Mouse (Mus musculus) E14TG2a.4 (cell line): Measurements from ENCODE around the gene Cryl1.

Experiments used
- H3K27me3 ChIP-seq: 2 replicates; pipeline ENCODE4 v1.6.1; 2014; ENCODE audit warnings: low read length, control low read depth; ENCODE audit not compliant: insufficient read depth
- H3K36me3 ChIP-seq: 2 replicates; pipeline ENCODE4 v1.6.1; 2014; ENCODE audit warnings: low read length, control low read depth; ENCODE audit not compliant: insufficient read depth
- H3K4me1 ChIP-seq: replicated peaks from 2 replicates; pipeline ENCODE4 v1.6.1; 2014; ENCODE audit warnings: low read depth, low read length, control low read depth
- H3K4me3 ChIP-seq: replicated peaks from 2 replicates; pipeline ENCODE4 v1.5.1; 2014; ENCODE audit warnings: mild to moderate bottlenecking, low read length
- H3K9me3 ChIP-seq: 2 replicates; pipeline ENCODE4 v1.6.1; 2014; ENCODE audit warnings: low read length, control low read depth
- CTCF ChIP-seq: conservative IDR thresholded peaks from 2 replicates; pipeline ENCODE4 v1.5.1; 2014; ENCODE audit warnings: low read length
- NANOG ChIP-seq: IDR thresholded peaks from 2 replicates; pipeline ENCODE4 v1.6.1; 2014; ENCODE audit warnings: borderline replicate concordance, low read length, mixed read lengths
- POU5F1 ChIP-seq: IDR thresholded peaks from 2 replicates; pipeline ENCODE4 v1.6.1; 2014; ENCODE audit warnings: low read length, borderline replicate concordance

Gene Cryl1

DNA sequence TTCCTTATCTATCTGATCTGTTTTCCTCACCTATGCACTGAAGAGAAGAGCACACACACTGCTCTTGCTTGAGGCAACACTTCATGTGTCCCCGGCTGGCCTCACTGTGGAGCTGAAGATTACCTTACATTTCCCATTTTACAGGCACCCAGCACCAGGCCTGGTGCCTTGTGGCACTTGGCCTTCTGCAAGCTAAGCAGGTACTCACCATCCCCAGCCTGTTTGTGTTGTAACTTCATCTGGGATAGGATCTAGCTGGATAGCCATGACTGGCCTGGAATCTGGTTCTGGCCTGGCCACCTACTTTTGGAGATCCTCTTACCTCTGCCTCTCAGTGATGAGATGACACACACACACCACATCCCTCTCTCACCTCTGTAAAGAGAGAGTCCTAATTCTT lies 79.5 kb downstream of the Cryl1 start:
- no peak overlapping the region for H3K4me3 ChIP-seq
- no peak for TF ChIP-seq CTCF
- no peak for TF ChIP-seq POU5F1
- TF ChIP-seq NANOG, result no peak
- H3K9me3 ChIP-seq, result no peaks in the 10 kb centered on the region
- H3K36me3 ChIP-seq, result no peaks in the 10 kb centered on the region
- H3K4me1 ChIP-seq, result peaks cover 23% of the 10 kb centered on the region
- H3K27me3 ChIP-seq, result no peaks in the 10 kb centered on the region; the same call in 1 of the 2 replicates

DNA sequence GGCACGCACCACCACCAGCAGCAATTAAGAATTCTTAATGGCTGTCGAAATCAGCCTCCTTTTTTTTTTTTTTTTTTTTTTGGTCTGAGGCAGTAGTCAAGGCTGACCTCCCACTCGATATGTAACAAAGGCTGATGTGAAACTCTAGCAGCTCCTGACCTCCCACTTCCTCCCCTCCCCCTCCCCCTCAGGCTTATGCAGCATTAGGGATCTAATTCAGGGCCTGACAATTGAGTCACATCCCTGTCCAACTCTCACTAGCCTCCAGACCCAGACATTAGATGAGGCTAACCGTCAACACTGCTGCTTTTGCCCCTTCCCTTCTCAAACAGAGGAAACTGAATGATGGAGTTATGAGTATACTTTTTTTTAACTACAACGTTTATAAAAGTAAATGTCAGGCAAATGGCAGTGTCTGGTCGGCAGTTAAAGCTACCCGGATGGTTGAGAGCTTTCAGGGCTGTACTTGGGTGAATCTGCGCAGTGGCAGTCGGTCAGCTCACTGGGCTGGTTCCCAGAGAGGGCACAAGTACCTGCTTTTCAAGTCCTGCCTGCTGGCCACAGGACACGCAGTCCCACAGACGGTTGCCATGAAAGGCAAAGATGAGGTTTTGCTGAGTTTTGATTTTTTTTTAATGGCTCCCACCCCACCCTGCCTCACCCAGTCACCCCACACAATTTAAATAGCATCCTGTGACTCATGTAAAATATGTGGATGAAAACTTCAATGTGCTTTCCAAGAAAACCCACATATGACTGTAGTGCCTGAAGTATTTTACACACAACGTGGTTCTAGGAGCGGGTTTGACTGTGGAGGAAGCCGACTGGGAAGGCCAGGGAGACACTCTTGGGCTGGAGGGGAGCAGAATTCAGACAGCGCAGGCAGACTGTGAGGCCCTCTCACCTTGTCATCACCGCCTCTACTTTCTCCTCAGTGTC lies 81.4 kb downstream of the Cryl1 start:
- no peaks in the 10 kb centered on the region; the same call in 1 of the 2 replicates for H3K27me3 ChIP-seq
- no peak for TF ChIP-seq POU5F1
- no peak for TF ChIP-seq NANOG
- no peak for TF ChIP-seq CTCF
- H3K4me1 ChIP-seq, result peaks cover 23% of the 10 kb centered on the region
- H3K4me3 ChIP-seq, result no peak overlapping the region
- H3K36me3 ChIP-seq, result no peaks in the 10 kb centered on the region
- no peaks in the 10 kb centered on the region for H3K9me3 ChIP-seq

GRCm38 (mm10) chr14:57315976-57316375 lies 82.4 kb downstream of the Cryl1 start:
- H3K9me3 ChIP-seq, result no peaks in the 10 kb centered on the region
- no peaks in the 10 kb centered on the region for H3K36me3 ChIP-seq
- no peak for TF ChIP-seq POU5F1
- TF ChIP-seq NANOG, result no peak
- no peak for TF ChIP-seq CTCF
- peaks cover 23% of the 10 kb centered on the region for H3K4me1 ChIP-seq
- no peak overlapping the region for H3K4me3 ChIP-seq
- H3K27me3 ChIP-seq, result no peaks in the 10 kb centered on the region; the same call in 1 of the 2 replicates

- Histone ChIP-seq H3K9me3 (no peaks in the 10 kb centered on the region), H3K36me3 (no peaks in the 10 kb centered on the region), H3K4me1 (peaks cover 23% of the 10 kb centered on the region), H3K27me3 (no peaks in the 10 kb centered on the region; the same call in 1 of the 2 replicates), H3K4me3 (no peak overlapping the region)
- no peak for TF ChIP-seq CTCF
- no peak for TF ChIP-seq POU5F1
- TF ChIP-seq NANOG, result no peak
These were observed 82.8 kb downstream of the Cryl1 start for GRCm38 (mm10) chr14:57315551-57315950.

DNA sequence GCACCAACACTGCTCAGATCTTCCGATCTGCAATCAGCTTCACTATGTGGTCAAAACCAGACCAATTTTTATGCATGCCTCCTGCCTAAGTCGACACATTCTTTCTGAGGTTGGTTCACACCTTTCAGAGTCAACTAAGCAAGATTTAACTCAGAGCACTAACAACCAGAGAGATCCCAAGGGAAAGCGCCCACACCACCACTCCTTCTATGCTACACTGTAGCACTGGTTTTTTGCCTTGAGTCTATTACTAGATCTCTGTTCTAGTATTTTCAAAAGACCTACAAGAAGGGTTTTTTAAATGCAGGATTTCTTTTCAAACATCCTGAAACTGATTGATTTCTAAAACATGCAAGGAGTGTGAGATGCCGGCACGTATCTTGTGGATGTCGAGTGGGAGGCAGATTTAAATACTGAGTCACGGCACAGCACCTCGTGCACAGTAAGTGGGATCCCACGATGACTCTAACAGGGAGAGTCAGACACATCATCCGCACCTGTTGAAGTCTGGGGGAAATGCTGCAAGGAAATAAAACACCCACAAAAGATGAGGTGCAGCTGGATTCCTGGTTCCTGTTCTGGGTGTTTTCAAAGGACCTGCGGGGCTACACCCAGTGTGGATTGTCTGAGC lies 96.6 kb downstream of the Cryl1 start:
- no peaks in the 10 kb centered on the region; the same call in 1 of the 2 replicates for H3K27me3 ChIP-seq
- H3K4me1 ChIP-seq, result no peaks in the 10 kb centered on the region; the same call in 1 of the 2 replicates
- H3K9me3 ChIP-seq, result no peaks in the 10 kb centered on the region
- TF ChIP-seq CTCF (no peak), NANOG (no peak), POU5F1 (no peak)
- no peaks in the 10 kb centered on the region for H3K36me3 ChIP-seq
- H3K4me3 ChIP-seq, result no peak overlapping the region

DNA sequence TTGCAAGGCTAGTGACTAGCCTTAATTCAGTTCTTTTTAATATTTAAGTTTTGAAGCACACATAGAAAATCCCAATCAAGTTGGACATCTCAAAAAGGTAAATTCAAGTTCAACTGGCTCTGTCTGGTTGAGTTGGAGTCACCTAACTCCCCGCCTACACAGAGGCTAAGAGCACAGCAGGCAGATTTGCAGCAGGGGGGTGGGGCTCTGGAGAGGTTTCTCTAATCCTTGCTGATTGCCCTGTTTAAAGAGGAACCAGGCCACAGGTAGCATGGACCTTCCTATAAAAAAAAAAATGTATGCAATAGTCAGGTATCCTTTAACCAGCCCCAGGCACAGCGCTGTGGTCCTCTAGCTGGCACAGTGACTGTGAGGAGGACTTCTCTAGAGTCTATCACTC lies 97.8 kb downstream of the Cryl1 start:
- H3K4me3 ChIP-seq, result no peak overlapping the region
- TF ChIP-seq NANOG (no peak), POU5F1 (no peak), CTCF (no peak)

GRCm38 (mm10) chr14:57297672-57298071 lies 100.7 kb downstream of the Cryl1 start:
- H3K9me3 ChIP-seq, result no peaks in the 10 kb centered on the region
- no peak overlapping the region for H3K4me3 ChIP-seq
- H3K4me1 ChIP-seq, result peaks cover 3% of the 10 kb centered on the region; the same call in 1 of the 2 replicates
- no peaks in the 10 kb centered on the region for H3K36me3 ChIP-seq
- no peaks in the 10 kb centered on the region; the same call in 1 of the 2 replicates for H3K27me3 ChIP-seq
- TF ChIP-seq POU5F1, result no peak
- no peak for TF ChIP-seq NANOG
- TF ChIP-seq CTCF, result no peak

More for the DNA sequence above, 97.8 kb downstream of the Cryl1 start:
- Histone ChIP-seq H3K9me3 (no peaks in the 10 kb centered on the region), H3K27me3 (no peaks in the 10 kb centered on the region; the same call in 1 of the 2 replicates), H3K4me1 (no peaks in the 10 kb centered on the region; the same call in 1 of the 2 replicates), H3K36me3 (no peaks in the 10 kb centered on the region)

GRCm38 (mm10) chr14:57291399-57291942 lies 106.9 kb downstream of the Cryl1 start:
- TF ChIP-seq POU5F1 (no peak), NANOG (no peak), CTCF (no peak)
- no peaks in the 10 kb centered on the region for H3K9me3 ChIP-seq

More at GRCm38 (mm10) chr14:57291399-57291942, 106.9 kb downstream of the Cryl1 start:
- H3K4me1 ChIP-seq, result peaks cover 3% of the 10 kb centered on the region; the same call in 1 of the 2 replicates
- H3K36me3 ChIP-seq, result no peaks in the 10 kb centered on the region
- H3K27me3 ChIP-seq, result no peaks in the 10 kb centered on the region
- no peak overlapping the region for H3K4me3 ChIP-seq
